Mouse (Mus musculus): Measurements from ENCODE around the gene Tnk2.
A peak's percentile ranks its signal among the peaks of the same experiment; 100 is the strongest.

Gene Tnk2

DNA sequence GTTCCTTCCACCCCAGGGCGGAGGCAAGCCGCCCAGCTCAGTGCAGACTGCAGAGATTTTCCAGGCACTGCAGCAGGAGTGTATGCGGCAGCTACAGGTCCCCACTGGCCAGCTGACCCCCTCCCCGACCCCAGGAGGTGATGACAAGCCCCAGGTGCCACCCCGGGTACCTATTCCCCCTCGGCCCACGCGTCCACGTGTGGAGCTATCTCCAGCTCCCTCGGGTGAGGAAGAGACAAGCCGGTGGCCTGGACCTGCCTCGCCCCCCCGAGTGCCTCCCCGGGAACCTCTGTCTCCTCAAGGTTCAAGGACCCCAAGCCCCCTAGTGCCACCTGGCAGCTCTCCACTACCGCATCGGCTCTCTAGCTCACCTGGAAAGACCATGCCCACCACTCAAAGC is 36.3 kb downstream of the Tnk2 start:
- no peak for DNase-seq

DNA sequence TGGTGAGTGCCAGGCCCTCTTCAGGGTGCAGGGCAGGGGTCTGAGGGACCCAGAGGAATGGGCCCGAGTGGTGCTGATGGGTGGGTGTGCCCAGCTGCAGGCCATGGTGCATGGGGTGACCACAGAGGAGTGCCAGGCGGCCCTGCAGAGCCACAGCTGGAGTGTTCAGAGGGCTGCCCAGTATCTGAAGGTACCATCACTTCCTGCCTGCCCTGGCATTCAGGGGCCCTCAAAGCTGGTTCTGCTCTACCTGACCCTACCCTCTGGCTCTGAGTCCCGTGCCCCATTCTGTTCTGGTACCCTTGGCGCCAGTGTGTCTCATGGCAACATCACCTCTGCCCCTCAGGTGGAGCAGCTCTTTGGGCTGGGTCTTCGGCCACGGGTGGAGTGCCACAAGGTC is 37.1 kb downstream of the Tnk2 start:
- no peak for DNase-seq

DNA sequence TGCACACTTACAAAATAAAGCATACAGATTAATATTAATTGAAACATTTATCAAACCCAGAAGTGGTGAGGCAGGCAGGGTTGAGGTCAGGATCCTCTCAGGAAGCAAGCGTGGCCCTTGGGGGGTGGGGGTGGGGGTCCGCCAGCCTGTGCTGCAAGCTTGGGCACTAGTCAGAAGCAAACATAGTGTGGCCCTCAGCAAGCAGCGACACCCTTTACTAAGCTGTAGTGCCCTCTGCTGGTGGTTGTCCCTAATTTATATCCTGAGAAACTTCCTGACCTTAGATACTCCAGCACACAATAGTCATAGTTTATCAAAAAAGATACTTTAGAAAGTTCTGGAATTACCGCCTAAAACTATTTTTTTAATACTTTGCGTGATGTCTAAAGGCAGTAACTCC is 38.5 kb downstream of the Tnk2 start:
- peak; percentile 79 to 84 for DNase-seq

DNA sequence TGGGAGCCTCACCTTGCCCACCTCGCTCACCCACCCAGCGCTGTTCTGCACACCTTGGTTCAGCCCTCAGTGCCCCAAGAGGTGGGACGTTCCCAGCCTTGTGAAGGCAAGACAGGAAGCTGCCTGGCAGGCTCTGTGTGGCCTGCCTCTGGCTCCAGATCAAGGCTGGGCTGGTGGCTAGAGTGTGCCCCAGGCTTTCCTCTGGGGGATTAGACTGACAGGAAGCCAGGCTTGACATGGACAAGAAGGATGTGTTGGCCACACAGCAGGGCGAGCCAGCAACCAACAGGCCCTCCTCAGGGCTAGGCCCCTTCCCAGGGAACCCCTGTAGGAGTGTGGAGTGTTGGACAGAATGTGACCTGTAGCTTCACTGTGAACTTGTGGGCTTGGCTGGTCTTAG is 39.2 kb downstream of the Tnk2 start:
- no peak for DNase-seq

DNA sequence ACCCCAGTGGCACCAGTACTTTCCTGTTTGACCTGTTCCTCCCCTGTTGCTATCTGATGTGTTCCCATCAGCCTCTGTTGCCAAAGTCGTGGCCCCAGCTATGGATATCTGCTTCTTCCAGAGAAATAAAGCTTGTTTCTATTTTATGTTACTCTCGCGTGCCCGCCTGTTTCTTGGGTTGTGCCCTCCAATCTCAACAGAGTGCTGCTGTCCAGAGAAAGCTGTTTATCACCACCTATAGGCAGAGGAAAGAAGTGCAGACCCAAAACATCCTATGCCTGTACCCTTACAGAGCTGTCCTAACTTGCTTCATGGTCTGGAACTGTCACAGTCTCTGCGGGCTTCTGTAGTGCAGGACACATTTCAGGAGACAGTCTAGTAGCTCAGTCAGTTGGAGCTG is 39.7 kb downstream of the Tnk2 start:
- peak; percentile 58 to 70 for DNase-seq

DNA sequence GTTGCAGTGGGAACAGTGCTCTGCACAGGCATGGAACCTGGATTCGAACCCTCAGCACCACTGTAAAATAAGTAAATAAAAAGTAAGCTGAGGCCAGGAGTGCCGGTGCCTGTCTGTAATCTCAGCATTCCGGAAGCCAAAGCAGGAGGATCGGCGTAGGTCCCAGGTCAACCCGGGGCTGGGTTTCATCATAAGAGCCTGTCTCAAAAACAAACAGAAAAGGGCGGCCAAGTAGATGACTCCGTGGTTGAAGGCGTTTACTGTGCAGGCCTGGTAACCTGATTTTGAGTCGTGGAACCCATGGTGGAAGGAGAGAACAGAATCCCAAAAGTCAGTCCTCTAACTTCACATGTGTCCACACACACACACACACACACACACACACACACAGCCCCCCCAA is 41.7 kb downstream of the Tnk2 start:
- DNase-seq: no peak

DNA sequence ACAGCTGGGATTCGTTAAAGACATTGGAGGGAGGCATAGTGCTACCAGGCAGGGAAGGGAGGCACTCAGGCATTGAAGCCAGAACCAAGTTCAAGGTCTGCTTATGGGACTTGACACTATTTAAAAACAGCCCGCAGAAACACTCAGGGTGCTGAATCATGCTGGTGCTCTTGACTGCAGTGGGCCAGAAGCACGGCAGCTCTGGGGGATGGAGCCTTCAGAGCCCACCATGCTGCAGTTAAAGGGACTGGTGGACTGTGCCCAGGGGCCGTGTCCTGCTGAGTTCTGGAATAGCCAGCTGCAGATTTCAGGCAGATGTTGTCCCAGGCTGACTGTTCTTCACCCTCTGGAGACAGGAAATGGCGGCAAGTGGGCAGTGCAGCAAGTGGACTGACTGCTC is 42.3 kb downstream of the Tnk2 start:
- no peak for DNase-seq

DNA sequence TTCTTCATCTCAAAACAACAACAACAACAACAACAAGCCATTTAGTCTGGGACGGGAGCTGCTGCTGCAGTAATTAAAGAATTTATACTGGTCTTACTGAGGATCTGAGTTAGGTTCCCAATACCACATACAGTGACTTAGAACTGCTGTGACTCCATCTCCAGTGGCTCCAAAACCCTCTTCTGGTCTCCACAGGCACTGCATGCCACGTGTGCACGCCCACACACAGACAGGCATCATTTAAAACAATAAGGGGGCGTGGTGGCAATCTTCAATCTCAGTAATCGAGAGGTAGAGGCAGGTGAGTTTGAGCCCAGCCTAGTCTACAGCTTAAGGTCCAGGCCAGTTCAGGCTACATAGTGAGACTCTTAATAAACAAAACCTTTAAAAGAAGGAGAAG is 43.5 kb downstream of the Tnk2 start:
- DNase-seq: no peak

DNA sequence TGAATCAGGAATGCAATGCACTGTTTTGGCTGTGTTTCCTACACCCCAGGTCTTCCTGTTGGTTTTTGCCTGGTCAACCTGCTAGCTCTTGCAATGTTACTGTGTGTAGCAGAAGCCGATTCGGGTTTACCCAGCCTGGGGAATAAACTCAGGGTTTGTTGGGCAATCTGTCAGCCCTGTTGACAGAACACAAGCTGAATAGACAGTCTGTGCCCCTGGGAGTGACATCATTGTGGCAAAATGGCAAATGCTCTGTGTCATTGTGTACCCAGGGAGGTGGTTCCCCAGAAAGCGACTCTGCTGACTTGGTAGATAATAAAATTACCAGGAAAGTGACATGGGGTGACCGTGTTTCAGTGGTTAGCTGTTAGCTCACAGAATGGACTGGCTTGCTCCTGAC is 45.1 kb downstream of the Tnk2 start:
- DNase-seq: no peak

DNA sequence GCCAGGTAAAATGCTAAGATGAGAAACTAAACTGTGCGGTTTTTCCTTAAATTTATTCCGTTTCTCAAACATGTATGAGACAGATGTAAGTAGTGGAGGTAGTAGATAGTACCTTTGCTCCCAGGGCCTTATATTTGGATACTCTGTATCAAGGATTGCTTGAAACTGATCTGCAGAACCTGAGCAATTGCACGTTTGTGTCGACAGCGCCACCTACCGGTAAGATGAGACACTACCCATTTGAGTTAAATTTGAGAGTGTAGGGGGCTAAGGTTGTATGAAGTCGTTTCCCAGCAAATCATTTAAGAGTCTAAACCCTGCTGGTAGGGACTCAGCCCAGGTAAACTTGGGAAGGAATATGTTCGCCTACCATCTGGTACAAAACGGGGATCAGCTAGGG is 45.8 kb downstream of the Tnk2 start:
- DNase-seq: peak; percentile 69 to 78

DNA sequence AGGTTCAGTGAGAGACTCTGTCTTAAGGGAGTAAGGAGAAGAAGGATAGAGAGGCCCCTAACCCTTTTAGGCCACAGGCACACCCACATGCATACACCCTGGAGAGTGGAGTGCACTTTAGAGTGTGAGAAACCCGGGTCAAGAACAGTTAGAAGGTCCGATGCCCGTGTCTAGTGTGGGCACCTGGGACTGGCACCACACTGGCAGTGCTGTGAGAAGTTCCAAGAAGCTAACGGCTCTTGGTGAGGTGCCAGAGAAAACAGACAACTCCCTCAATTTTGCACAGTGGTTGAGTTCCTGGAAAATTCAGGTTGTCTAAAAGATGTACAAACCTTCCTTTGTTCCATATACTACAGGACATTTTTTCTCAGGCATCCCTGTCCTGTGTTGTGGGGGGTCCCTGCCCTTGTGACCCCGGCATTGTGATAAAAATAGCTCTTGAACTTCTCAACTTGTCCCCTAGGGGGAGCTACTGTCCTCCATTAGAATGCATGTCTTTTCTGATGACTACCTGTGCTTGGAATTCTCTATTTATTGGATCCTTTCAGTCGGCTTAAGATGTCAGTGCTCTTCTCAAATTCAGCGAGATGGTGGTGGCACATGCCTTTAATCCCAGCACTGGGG is 53.3 kb downstream of the Tnk2 start:
- DNase-seq: peak in 1 of 2 experiments; percentile 34

DNA sequence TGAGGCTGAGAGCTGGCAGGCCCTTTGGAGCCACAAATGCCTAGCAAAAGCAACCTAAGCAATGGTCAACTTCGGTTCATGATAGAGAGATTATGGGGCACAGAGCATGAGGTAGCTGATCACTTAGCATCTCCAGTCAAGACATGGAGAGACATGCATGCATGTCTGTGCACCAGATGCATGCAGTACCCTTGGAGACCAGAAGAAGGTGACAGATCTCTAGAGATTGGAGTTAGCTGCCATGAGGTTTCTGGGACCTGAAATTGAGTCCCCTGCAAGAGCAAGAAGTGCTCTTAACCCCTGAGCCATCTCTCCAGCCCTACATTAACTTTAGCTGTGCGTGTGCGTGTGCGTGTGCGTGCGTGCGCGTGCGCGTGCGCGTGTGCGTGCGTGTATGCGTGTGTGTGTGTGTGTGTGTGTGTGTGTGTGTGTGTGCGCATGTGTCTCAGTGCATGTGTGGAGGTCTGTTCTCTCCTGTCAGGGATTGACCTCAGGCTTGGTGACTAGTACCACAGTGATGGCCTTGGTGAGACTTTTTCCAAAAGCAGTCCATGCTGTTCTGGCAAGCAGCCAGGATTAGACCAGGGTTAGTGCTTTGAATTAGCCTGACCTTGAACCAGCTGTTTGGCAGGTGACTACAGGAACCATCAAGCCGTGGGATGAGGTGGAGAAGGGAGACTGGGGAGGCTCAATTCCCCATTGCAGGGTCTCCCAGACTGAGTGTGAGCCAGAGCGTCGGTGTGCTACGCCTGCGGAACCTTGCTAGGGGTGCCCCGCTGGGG is 54.2 kb downstream of the Tnk2 start:
- no peak for DNase-seq

DNA sequence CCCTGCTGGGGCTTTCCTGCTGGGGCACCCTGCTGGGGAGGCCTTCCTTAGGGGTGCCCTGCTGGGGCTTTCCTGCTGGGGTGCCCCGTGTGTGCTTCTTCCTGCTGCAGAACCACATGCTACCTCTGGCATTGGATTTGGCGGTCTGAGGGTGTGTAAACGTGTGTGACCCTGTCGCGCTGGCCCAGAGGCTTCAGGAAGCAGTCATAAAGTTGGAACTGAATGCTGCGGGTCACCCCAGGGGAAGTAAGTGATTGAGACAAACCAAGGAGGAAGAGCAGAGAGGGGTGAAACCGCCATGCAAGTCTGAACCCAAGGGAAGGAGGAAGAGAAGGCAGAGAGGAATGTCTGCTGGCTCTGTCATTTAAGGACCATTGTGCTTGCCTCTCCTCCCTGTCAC is 54.9 kb downstream of the Tnk2 start:
- DNase-seq: no peak

DNA sequence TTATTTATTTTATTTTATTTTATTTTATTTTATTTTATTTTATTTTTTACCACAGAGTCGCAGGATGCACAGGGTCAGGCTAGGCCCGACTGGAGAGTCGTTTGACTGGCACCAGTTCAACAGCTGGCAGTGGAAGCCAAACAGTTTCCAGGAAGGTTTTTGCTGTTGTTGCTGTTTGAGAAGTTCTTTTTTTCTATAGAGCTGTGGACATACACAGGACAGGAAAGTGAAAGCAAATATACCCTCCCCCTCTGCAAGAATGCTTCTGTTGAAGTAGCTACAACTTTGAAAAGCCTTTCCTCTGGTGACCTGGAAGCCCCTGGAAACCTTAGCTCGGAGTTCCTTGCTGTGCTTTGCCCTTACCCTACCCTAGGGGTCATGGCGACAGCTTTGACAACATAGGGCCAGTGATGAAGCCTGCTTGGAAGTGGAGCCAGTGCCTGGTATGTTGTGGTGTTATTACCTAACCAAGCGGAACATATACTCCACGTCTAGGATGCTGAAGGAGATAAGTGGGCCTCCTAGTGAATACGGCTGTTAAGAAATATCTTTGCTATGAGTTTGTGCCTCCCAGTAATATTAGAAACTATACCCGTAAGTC is 59.7 kb downstream of the Tnk2 start:
- no peak for DNase-seq

DNA sequence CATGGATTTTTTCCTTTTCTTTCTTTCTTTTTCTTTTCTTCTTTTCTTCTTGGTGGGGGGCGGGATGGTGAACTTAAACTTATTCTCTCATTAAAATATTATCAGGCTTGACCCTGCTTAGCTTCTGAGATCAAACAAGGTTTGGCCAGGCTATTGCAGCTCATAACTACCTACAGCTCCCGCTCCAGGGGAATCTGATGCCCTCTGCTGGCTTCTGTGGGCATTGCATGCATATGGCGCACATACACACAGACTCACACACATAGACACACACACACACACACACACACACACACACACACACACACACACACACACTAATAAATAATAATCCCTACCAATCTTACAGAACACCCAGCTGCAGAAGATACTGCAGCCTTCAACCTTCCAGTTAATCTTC is 61.9 kb downstream of the Tnk2 start:
- DNase-seq: no peak

DNA sequence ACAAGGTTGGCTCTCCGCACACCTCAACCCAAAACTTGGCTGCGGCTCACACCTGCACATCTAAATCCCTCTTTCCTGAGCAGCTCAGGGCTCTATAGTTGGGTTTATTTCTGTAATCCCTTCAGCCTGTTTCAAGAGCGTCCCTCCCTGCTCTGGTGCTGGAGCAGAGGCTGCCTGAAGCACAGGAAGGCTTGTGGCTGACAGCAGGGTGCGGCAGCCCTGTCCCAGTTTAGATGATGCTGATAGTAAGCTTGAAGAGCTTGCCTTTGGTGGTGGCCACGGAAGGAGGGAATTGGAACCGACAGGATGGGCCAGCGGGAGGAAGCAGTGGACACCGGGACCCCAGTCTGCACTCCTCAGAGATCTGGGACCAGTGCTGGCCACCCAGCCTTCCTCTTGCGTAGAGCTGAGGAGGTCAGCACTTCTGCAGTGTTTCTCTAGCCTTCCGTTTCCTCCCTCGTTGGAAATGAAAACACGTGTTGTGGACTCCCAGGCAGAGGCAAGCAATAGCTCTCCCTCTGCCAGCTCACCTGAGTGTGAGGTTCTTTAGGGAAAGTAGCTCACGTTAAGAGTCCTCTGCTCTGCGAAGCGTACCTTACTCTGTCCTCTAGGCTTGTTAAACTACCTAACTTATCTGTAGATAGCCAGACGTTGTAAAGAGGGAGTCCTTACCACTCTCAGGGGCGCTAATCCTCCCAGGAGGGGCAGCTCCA is 63.6 kb downstream of the Tnk2 start:
- no peak for DNase-seq

DNA sequence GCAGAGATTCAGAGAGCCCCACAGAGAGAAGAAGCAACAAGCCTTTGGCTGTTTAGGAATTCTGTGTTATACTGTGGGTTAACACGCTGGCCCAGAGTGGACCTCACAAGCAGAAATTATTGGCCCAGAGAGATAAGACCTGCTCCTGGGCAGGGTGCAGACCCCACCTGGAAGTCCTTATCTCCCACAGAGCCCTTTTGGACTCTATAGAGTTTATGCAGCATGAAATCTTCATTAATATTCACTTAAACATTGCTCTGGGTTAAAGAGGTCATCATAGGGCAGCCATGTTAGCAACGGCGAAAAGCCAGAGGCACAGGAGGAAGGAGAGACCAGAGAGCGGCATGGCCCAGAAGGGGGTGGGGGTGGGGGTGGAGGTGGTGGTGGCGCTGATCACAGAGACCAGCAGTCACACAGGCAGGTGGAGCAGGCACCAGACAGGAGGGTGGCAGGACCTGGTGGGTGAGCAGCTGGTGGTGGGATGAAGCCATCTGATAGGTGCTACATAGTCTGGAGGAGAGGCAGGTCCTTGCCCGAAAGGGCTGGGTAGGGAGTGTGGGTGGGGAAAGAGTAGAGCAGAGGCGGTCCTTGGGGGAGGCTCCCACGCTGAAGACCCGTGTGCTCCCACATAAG is 64.3 kb downstream of the Tnk2 start:
- DNase-seq: no peak

DNA sequence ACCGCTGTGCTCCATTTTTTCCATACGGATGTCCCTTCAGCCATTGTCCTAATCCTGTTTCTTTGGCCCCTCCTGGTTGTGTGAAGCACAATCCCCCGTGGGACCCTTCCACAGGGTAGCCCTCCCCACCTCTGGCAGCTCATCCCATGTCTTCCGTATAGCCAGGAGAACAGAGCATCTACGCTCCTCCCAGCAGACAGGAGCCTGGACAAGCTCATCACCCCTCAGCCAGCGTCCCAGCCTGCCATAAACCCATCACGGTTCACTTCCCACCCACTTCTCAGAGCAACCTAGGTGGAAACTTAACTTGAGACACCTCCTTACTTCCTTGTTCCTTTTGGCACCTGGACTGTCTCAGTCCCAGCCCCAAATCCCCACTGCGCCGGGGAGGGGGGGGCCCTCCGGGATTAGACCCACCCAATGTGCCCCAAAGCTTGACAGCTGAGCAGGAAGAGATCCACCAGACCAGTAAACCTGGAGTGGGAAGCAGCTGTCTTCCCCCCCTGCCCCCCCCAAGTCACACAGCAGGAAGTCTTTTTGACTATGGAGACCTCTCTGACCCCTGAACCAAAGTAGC is 64.9 kb downstream of the Tnk2 start:
- DNase-seq: no peak

DNA sequence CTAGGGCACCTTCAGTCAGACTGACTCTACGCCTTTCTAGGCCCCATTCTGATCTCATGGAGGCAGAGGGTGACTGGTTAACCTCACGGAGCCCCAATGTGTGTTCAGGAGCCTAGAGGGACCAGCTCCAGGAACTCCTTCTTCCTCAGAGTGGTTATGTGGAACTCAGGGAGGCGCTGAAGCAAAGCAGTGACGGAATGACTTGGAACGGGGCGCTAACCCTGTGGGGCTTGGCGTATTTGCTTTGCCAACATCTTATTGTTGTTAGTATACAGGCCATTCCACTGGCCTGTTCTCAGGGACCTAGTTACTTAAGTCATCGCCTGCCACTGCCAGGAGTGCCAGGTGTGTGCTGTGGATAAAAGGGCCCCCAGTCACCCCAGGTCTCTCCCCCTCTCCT is 65.4 kb downstream of the Tnk2 start:
- no peak for DNase-seq

DNA sequence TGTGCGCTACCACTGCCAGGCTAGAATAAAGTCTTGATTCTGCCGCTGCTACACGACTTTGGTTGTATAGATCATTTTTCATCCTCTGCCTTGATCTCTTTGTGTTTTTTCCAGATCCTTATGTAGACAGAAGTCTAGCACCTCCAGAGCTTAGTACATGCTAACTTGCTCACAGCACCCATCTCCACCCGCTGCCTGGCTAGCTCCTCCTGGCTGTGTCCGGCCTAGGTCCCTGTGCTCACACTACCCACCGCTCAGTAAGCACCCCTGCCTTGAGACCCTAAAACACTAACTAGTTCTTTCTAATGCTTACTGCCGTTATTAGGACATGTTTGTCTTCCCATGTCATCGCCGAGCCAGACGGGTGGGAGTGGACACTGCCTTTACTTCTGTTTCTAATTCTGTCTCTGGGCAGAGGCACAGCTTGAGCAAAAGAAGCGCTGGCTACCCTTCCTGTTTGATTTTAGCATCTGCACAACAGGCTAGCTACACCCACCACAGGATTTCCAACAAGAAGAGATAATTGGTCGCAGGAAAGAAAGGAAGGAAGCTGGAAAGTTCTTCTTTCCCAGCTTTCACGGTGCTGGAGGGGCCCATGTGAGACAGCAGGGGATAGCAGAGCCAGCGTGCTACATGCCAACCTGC is 66.9 kb downstream of the Tnk2 start:
- no peak for DNase-seq

DNA sequence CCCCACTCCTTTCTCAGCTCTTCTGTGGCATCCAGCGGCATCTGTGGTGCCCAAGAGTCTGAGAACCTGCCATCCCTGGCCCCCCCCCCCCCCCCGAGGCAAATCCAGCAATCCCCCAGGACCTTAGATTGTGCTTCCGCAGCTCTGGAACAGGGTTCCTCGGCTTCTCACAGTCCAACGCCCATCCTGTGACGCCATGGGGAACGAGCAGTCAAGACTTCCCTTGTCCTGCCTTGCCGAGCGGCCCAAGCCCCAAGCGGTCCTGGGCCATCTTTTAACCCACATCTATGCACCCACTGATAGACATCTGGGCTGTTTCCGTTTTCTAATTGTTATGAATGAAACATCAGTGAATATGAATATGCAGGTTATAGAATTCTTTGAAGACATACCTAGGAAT is 68.5 kb downstream of the Tnk2 start:
- DNase-seq: no peak

DNA sequence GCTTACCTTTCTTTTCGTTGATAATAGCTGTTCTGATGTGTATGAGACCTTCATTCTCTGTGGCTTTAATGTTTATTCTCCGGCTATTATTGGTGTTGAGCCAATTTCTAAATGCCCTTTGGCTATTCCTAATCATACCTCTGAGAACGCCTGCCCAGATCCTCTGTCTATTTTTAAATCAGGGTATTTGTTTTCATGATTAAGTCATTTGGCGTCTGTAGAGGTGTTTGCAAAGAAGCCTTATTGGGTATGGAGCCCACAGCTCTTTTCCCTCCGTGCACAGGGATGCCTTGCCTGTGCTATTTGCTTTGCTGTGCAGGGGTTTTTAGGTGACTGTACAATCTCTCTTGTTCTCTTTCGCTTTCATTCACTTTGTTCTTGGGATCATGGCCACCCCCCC is 69.9 kb downstream of the Tnk2 start:
- DNase-seq: no peak

All from cerebellum, adult 18-20 months (tissue).